In the genomic region with DNA sequence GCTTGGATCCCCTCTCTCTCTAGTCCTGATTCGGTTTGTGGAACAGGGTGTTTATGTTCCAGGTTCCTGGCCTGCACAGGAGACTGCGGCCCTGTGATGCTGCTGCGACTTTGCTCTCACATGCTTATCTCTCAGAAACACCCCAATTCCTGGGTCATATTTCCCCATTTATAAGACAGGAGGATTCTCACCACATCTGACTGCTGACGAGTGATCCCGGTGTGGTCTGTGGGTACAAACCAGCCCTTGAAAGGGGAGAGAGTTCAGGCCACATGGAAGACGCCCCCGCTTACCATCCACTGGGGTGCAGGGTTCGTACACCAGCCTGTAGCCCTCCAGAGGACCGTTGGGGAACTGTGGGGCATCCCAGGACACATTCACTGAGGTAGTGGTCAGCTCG, we compare ENCODE assay signal across 11 mouse cellular contexts. TPM values are rescaled to one million over a fixed set of nuclear protein-coding genes. Genes with fewer than 3 reads are reported as not detected.
DNase-seq lines count a peak whose midpoint lies in the region; ATAC-seq and TF ChIP-seq lines count a peak whose summit lies in the region.
"Had no signal": no experiment of that assay in that cellular context is flagged by ENCODE, and none has a peak within 500 bp of the region (broad histone marks: within the 10 kb centered on the region; RNA-seq: fewer than 3 reads in every experiment).

No protein-coding gene starts in this region.

- TF ChIP-seq CTCF in heart, postnatal 0 days (IDR thresholded peaks at IDR 0.05; ENCODE audit: low read depth), result no peak
- TF ChIP-seq CTCF in lung, embryonic 14.5 days (IDR thresholded peaks at IDR 0.05; ENCODE audit: low read depth), result peak; percentile 36
- TF ChIP-seq CTCF in lung, adult 2 months (IDR thresholded peaks at IDR 0.05; ENCODE audit: insufficient read depth, low read length), result no peak

- no peak for TF ChIP-seq POLR2A in lung, adult 2 months (IDR thresholded peaks at IDR 0.05; ENCODE audit: borderline replicate concordance, extremely low read depth, low read depth, low read length)

- H3K9ac ChIP-seq in heart, postnatal 0 days (replicated peaks; ENCODE audit: low read depth, low read length), result no peak overlapping the region
- H3K9ac ChIP-seq in lung, embryonic 14.5 days, result no peak overlapping the region
- H3K9ac ChIP-seq: heart, embryonic 12.5 days; midbrain, embryonic 12.5 days had no signal

- no peak for DNase-seq in heart, postnatal 0 days (ENCODE audit: low spot score)
- no peak for DNase-seq in heart, adult 9 months (ENCODE audit: low spot score in 2 of 2)
- DNase-seq in lung, embryonic 14.5 days, result no peak
- DNase-seq in lung, adult 2 months, result no peak
- DNase-seq in limb, embryonic 10.5 days (ENCODE audit: low spot score), result no peak
- DNase-seq in spleen, postnatal 36 days (ENCODE audit: low spot score in 2 of 2), result no peak
- DNase-seq: thymus, adult 2 months had no signal

- no peak for TF ChIP-seq EP300 in heart, postnatal 0 days (IDR thresholded peaks at IDR 0.05; ENCODE audit: low read depth)

- no peak overlapping the region for H3K4me3 ChIP-seq in heart, postnatal 0 days (ENCODE audit: low read depth, low read length)
- no peak overlapping the region for H3K4me3 ChIP-seq in lung, embryonic 14.5 days (ENCODE audit: low read depth, low read length)
- no peak overlapping the region for H3K4me3 ChIP-seq in lung, adult 2 months (replicated peaks; ENCODE audit: extremely low read depth, low read depth, low read length)
- H3K4me3 ChIP-seq in brown adipose tissue, adult 24 weeks (ENCODE audit: insufficient read depth, low read depth, low read length), result no peak overlapping the region
- no peak overlapping the region for H3K4me3 ChIP-seq in limb, embryonic 10.5 days
- H3K4me3 ChIP-seq: heart, embryonic 12.5 days; midbrain, embryonic 12.5 days had no signal

- no peaks in the 10 kb centered on the region for H3K9me3 ChIP-seq in heart, postnatal 0 days (replicated peaks; ENCODE audit: control insufficient read depth, low read length)
- H3K9me3 ChIP-seq in lung, embryonic 14.5 days (ENCODE audit: low read depth, low read length), result no peaks in the 10 kb centered on the region
- no peaks in the 10 kb centered on the region for H3K9me3 ChIP-seq in limb, embryonic 10.5 days (replicated peaks)
- H3K9me3 ChIP-seq: heart, embryonic 12.5 days; midbrain, embryonic 12.5 days had no signal

- H3K27me3 ChIP-seq in heart, postnatal 0 days (ENCODE audit: control insufficient read depth, insufficient read depth, low read length), result 0 out of 2 replicates have a peak, but pooled peaks cover 3% of the 10 kb centered on the region
- H3K27me3 ChIP-seq in lung, embryonic 14.5 days (ENCODE audit: insufficient read depth, low read length), result no peaks in the 10 kb centered on the region
- H3K27me3 ChIP-seq in limb, embryonic 10.5 days (ENCODE audit: low read depth, poor library complexity, severe bottlenecking), result no peaks in the 10 kb centered on the region
- H3K27me3 ChIP-seq: heart, embryonic 12.5 days had no signal

- H3K27ac ChIP-seq in heart, postnatal 0 days (ENCODE audit: low read depth), result peak overlapping the region; percentile 74
- H3K27ac ChIP-seq in lung, embryonic 14.5 days (ENCODE audit: low read depth), result peak overlapping the region; percentile 75
- H3K27ac ChIP-seq in brown adipose tissue, adult 24 weeks (replicated peaks; ENCODE audit: low read depth, low read length), result peak overlapping the region; percentile 91
- H3K27ac ChIP-seq in limb, embryonic 10.5 days, result peak overlapping the region; percentile 47
- H3K27ac ChIP-seq: midbrain, embryonic 12.5 days had no signal

- H3K36me3 ChIP-seq in heart, postnatal 0 days (replicated peaks; ENCODE audit: control insufficient read depth, insufficient read depth, low read length), result no peaks in the 10 kb centered on the region
- no peaks in the 10 kb centered on the region for H3K36me3 ChIP-seq in lung, embryonic 14.5 days (ENCODE audit: insufficient read depth)
- H3K36me3 ChIP-seq in limb, embryonic 10.5 days, result no peaks in the 10 kb centered on the region
- H3K36me3 ChIP-seq: heart, embryonic 12.5 days had no signal

- WGBS in heart, postnatal 0 days, result 66% methylated on average over 10 of the region's 10 CpGs
- WGBS in lung, embryonic 14.5 days, result 54% methylated on average over 10 of the region's 10 CpGs
- 56% methylated on average over 10 of the region's 10 CpGs for WGBS in lung, adult 2 months
- 69% methylated on average over 10 of the region's 10 CpGs for WGBS in limb, embryonic 10.5 days

- H3K4me2 ChIP-seq in heart, postnatal 0 days (ENCODE audit: low read depth, low read length), result no peak overlapping the region
- H3K4me2 ChIP-seq in lung, embryonic 14.5 days, result no peak overlapping the region
- H3K4me2 ChIP-seq: heart, embryonic 12.5 days; midbrain, embryonic 12.5 days had no signal

- peaks cover 20% of the 10 kb centered on the region; the same call in 1 of the 2 replicates for H3K4me1 ChIP-seq in heart, postnatal 0 days (ENCODE audit: control insufficient read depth, insufficient read depth)
- H3K4me1 ChIP-seq in lung, embryonic 14.5 days (ENCODE audit: insufficient read depth), result peaks cover 52% of the 10 kb centered on the region
- H3K4me1 ChIP-seq in lung, adult 2 months (ENCODE audit: control insufficient read depth, insufficient read depth, low read length), result peaks cover 8% of the 10 kb centered on the region
- H3K4me1 ChIP-seq in brown adipose tissue, adult 24 weeks (ENCODE audit: control insufficient read depth, insufficient read depth, insufficient read length, low read length), result peaks cover 9% of the 10 kb centered on the region
- H3K4me1 ChIP-seq in limb, embryonic 10.5 days, result peaks cover 53% of the 10 kb centered on the region

- ATAC-seq in heart, postnatal 0 days (ENCODE audit: insufficient read depth, low read depth), result no peak
- no peak for ATAC-seq in lung, embryonic 14.5 days (ENCODE audit: insufficient read depth)
- ATAC-seq: forebrain, embryonic 14.5 days had no signal

RNA-seq across cellular contexts. Expression of a gene that starts 54.3 kb away (rescaled TPM):
- total RNA-seq in heart, postnatal 0 days (2014; rRNA removed; ENCODE audit: low replicate concordance), result 33.5 and 39.8 TPM in 2 replicates
- polyA plus RNA-seq in heart, postnatal 0 days (2015; fragmentation: Nextera tagmentation; extraction: Ambion mirVana), result 11.8 and 12.0 TPM in 2 replicates
- polyA plus RNA-seq in lung, embryonic 14.5 days (2014; fragmentation: Nextera tagmentation; extraction: Ambion mirVana), result 86.6 and 86.9 TPM in 2 replicates
- 80.4 and 115 TPM in 2 replicates for polyA plus RNA-seq in lung, adult 2 months (2012; rRNA removed)
- polyA plus RNA-seq in brown adipose tissue, adult 24 weeks (2012; ENCODE audit: insufficient read depth, insufficient read length, missing spikeins), result 8.7 and 16.3 TPM in 2 replicates
- polyA plus RNA-seq in limb, embryonic 10.5 days (2016; fragmentation: Nextera tagmentation; extraction: Ambion mirVana), result 111 and 130 TPM in 2 replicates
